Mouse (Mus musculus): Measurements from ENCODE around the gene Elp4. TPM values are rescaled to one million over a fixed set of nuclear protein-coding genes. Genes with fewer than 3 reads are reported as not detected.

Gene Elp4
- polyA plus RNA-seq, 1 experiment, result 3.3 TPM

- TF ChIP-seq CTCF (IDR thresholded peaks at IDR 0.05; ENCODE audit: control insufficient read depth, insufficient read depth, insufficient replicate concordance, low read depth, low read length) (no peak), POLR2A (IDR thresholded peaks at IDR 0.05; ENCODE audit: control insufficient read depth, low read depth, low read length) (no peak)
- peaks cover 18% of the 10 kb centered on the region for H3K27me3 ChIP-seq (ENCODE audit: control insufficient read depth, insufficient read depth, low read length)
- H3K36me3 ChIP-seq (ENCODE audit: control insufficient read depth, insufficient read depth, low read length), result no peaks in the 10 kb centered on the region
- no peak overlapping the region for H3K27ac ChIP-seq (ENCODE audit: control insufficient read depth, insufficient read depth, low read depth, low read length)
- H3K4me1 ChIP-seq (ENCODE audit: control insufficient read depth, insufficient read depth, low read length), result peaks cover 10% of the 10 kb centered on the region
- no peak overlapping the region for H3K4me3 ChIP-seq (ENCODE audit: control insufficient read depth, low read depth, low read length)
Measured at GRCm38 (mm10) chr2:105684991-105685650, 219.2 kb downstream of the Elp4 start.

- Histone ChIP-seq H3K36me3 (ENCODE audit: control insufficient read depth, insufficient read depth, low read length) (no peaks in the 10 kb centered on the region), H3K4me1 (ENCODE audit: control insufficient read depth, insufficient read depth, low read length) (peaks cover 10% of the 10 kb centered on the region), H3K4me3 (ENCODE audit: control insufficient read depth, low read depth, low read length) (no peak overlapping the region), H3K27ac (ENCODE audit: control insufficient read depth, insufficient read depth, low read depth, low read length) (no peak overlapping the region), H3K27me3 (ENCODE audit: control insufficient read depth, insufficient read depth, low read length) (peaks cover 14% of the 10 kb centered on the region)
- TF ChIP-seq CTCF (IDR thresholded peaks at IDR 0.05; ENCODE audit: control insufficient read depth, insufficient read depth, insufficient replicate concordance, low read depth, low read length), result no peak
- TF ChIP-seq POLR2A (IDR thresholded peaks at IDR 0.05; ENCODE audit: control insufficient read depth, low read depth, low read length), result no peak
Measured at GRCm38 (mm10) chr2:105683771-105684410, 220.5 kb downstream of the Elp4 start.

- H3K27me3 ChIP-seq (ENCODE audit: control insufficient read depth, insufficient read depth, low read length), result peaks cover 10% of the 10 kb centered on the region
- H3K27ac ChIP-seq (ENCODE audit: control insufficient read depth, insufficient read depth, low read depth, low read length), result no peak overlapping the region
- no peak overlapping the region for H3K4me3 ChIP-seq (ENCODE audit: control insufficient read depth, low read depth, low read length)
- H3K36me3 ChIP-seq (ENCODE audit: control insufficient read depth, insufficient read depth, low read length), result no peaks in the 10 kb centered on the region
- H3K4me1 ChIP-seq (ENCODE audit: control insufficient read depth, insufficient read depth, low read length), result peaks cover 7% of the 10 kb centered on the region
- TF ChIP-seq POLR2A (IDR thresholded peaks at IDR 0.05; ENCODE audit: control insufficient read depth, low read depth, low read length), result no peak
- no peak for TF ChIP-seq CTCF (IDR thresholded peaks at IDR 0.05; ENCODE audit: control insufficient read depth, insufficient read depth, insufficient replicate concordance, low read depth, low read length)
Measured at GRCm38 (mm10) chr2:105682634-105683351, 221.6 kb downstream of the Elp4 start.

- no peak overlapping the region for H3K4me3 ChIP-seq (ENCODE audit: control insufficient read depth, low read depth, low read length)
- no peak overlapping the region for H3K27ac ChIP-seq (ENCODE audit: control insufficient read depth, insufficient read depth, low read depth, low read length)
- peaks cover 3% of the 10 kb centered on the region; the same call in 1 of the 2 replicates for H3K4me1 ChIP-seq (ENCODE audit: control insufficient read depth, insufficient read depth, low read length)
- TF ChIP-seq CTCF (IDR thresholded peaks at IDR 0.05; ENCODE audit: control insufficient read depth, insufficient read depth, insufficient replicate concordance, low read depth, low read length) (no peak), POLR2A (IDR thresholded peaks at IDR 0.05; ENCODE audit: control insufficient read depth, low read depth, low read length) (no peak)
- H3K36me3 ChIP-seq (ENCODE audit: control insufficient read depth, insufficient read depth, low read length), result no peaks in the 10 kb centered on the region
- H3K27me3 ChIP-seq (ENCODE audit: control insufficient read depth, insufficient read depth, low read length), result peaks cover 8% of the 10 kb centered on the region
Measured at GRCm38 (mm10) chr2:105682011-105682501, 222.3 kb downstream of the Elp4 start.

GRCm38 (mm10) chr2:105680999-105681710, 223.2 kb downstream of the Elp4 start:
- no peak for TF ChIP-seq POLR2A (IDR thresholded peaks at IDR 0.05; ENCODE audit: control insufficient read depth, low read depth, low read length)
- TF ChIP-seq CTCF (IDR thresholded peaks at IDR 0.05; ENCODE audit: control insufficient read depth, insufficient read depth, insufficient replicate concordance, low read depth, low read length), result no peak
- no peak overlapping the region for H3K27ac ChIP-seq (ENCODE audit: control insufficient read depth, insufficient read depth, low read depth, low read length)
- H3K4me3 ChIP-seq (ENCODE audit: control insufficient read depth, low read depth, low read length), result no peak overlapping the region
- peaks cover 8% of the 10 kb centered on the region for H3K4me1 ChIP-seq (ENCODE audit: control insufficient read depth, insufficient read depth, low read length)
- peaks cover 11% of the 10 kb centered on the region for H3K27me3 ChIP-seq (ENCODE audit: control insufficient read depth, insufficient read depth, low read length)
- no peaks in the 10 kb centered on the region for H3K36me3 ChIP-seq (ENCODE audit: control insufficient read depth, insufficient read depth, low read length)

- H3K36me3 ChIP-seq (ENCODE audit: control insufficient read depth, insufficient read depth, low read length), result no peaks in the 10 kb centered on the region
Measured at GRCm38 (mm10) chr2:105680146-105680998, 224.0 kb downstream of the Elp4 start.

More at GRCm38 (mm10) chr2:105680146-105680998, 224.0 kb downstream of the Elp4 start:
- Histone ChIP-seq H3K4me1 (ENCODE audit: control insufficient read depth, insufficient read depth, low read length) (peaks cover 12% of the 10 kb centered on the region), H3K27ac (ENCODE audit: control insufficient read depth, insufficient read depth, low read depth, low read length) (no peak overlapping the region), H3K4me3 (ENCODE audit: control insufficient read depth, low read depth, low read length) (no peak overlapping the region), H3K27me3 (ENCODE audit: control insufficient read depth, insufficient read depth, low read length) (peaks cover 12% of the 10 kb centered on the region)
- no peak for TF ChIP-seq CTCF (IDR thresholded peaks at IDR 0.05; ENCODE audit: control insufficient read depth, insufficient read depth, insufficient replicate concordance, low read depth, low read length)
- no peak for TF ChIP-seq POLR2A (IDR thresholded peaks at IDR 0.05; ENCODE audit: control insufficient read depth, low read depth, low read length)
